Mouse (Mus musculus): Measurements from ENCODE around the gene Vmn1r218.

- no peak for TF ChIP-seq CTCF (conservative IDR thresholded peaks at IDR 0.05; ENCODE audit: insufficient read depth, insufficient read length, low read depth, low read length)
- no peak for TF ChIP-seq POLR2A (IDR thresholded peaks at IDR 0.05; ENCODE audit: low read depth, low read length)
Observed at GRCm38 (mm10) chr13:23187875-23188274, 54.9 kb downstream of the Vmn1r218 start, which contains the start of gene Vmn1r220.

All from kidney, adult 2 months (tissue).